Mouse (Mus musculus): Measurements from ENCODE around the gene Ms4a5. TPM values are rescaled to one million over a fixed set of nuclear protein-coding genes. Genes with fewer than 3 reads are reported as not detected.
A peak's percentile ranks its signal among the peaks of the same experiment; 100 is the strongest.
"Not testable (repeated sequence)": the region's sequence is repeated elsewhere in the genome, so short reads cannot be mapped to it uniquely, and the experiment has no call there.

The Ms4a5 gene
- polyA plus RNA-seq, 1 experiment from 2014 or later: not detected

- no peak for ATAC-seq (replicated peaks; ENCODE audit: insufficient number of reproducible peaks, low FRiP score, low TSS enrichment, low read depth)
- Histone ChIP-seq H3K27me3 (ENCODE audit: control insufficient read depth, insufficient read depth, low read length) (no peaks in the 10 kb centered on the region), H3K4me1 (ENCODE audit: control insufficient read depth, insufficient read depth, low read length) (no peaks in the 10 kb centered on the region), H3K9ac (replicated peaks; ENCODE audit: low read length) (peak overlapping the region; percentile 37), H3K36me3 (replicated peaks; ENCODE audit: control insufficient read depth, insufficient read depth, low read depth, low read length) (no peaks in the 10 kb centered on the region), H3K9me3 (replicated peaks; ENCODE audit: control insufficient read depth, low read length) (no peaks in the 10 kb centered on the region), H3K4me3 (ENCODE audit: low read depth, low read length) (peak overlapping the region; percentile 17; the same call in 1 of the 2 replicates), H3K4me2 (ENCODE audit: low read depth, low read length) (peak overlapping the region; percentile 42), H3K27ac (replicated peaks; ENCODE audit: low read depth, low read length) (no peak overlapping the region)
- WGBS: 15% methylated on average over 12 of the region's 12 CpGs
- peak; percentile 11 for DNase-seq (ENCODE audit: low spot score)
These were observed 9.3 kb upstream of the Ms4a5 start for GRCm38 (mm10) chr19:11292990-11293389.

- H3K27me3 ChIP-seq (ENCODE audit: control insufficient read depth, insufficient read depth, low read length): no peaks in the 10 kb centered on the region
- H3K4me1 ChIP-seq (ENCODE audit: control insufficient read depth, insufficient read depth, low read length): no peaks in the 10 kb centered on the region
- no peak overlapping the region for H3K4me2 ChIP-seq (ENCODE audit: low read depth, low read length)
- H3K9me3 ChIP-seq (replicated peaks; ENCODE audit: control insufficient read depth, low read length): no peaks in the 10 kb centered on the region
- no peak overlapping the region for H3K27ac ChIP-seq (replicated peaks; ENCODE audit: low read depth, low read length)
- H3K36me3 ChIP-seq (replicated peaks; ENCODE audit: control insufficient read depth, insufficient read depth, low read depth, low read length): no peaks in the 10 kb centered on the region
- no peak for DNase-seq (ENCODE audit: low spot score)
- H3K4me3 ChIP-seq (ENCODE audit: low read depth, low read length): no peak overlapping the region
- H3K9ac ChIP-seq (replicated peaks; ENCODE audit: low read length): no peak overlapping the region
- ATAC-seq (replicated peaks; ENCODE audit: insufficient number of reproducible peaks, low FRiP score, low TSS enrichment, low read depth): no peak
- WGBS: 90% methylated on average over 3 of the region's 3 CpGs
These were observed 3.5 kb downstream of the Ms4a5 start for GRCm38 (mm10) chr19:11280223-11280622.

GRCm38 (mm10) chr19:11276431-11276830 is 7.2 kb downstream of the Ms4a5 start:
- H3K27me3 ChIP-seq (ENCODE audit: control insufficient read depth, insufficient read depth, low read length): no peaks in the 10 kb centered on the region
- ATAC-seq (replicated peaks; ENCODE audit: insufficient number of reproducible peaks, low FRiP score, low TSS enrichment, low read depth) (no peak), DNase-seq (ENCODE audit: low spot score) (no peak)
- no peak overlapping the region for H3K27ac ChIP-seq (replicated peaks; ENCODE audit: low read depth, low read length)
- no peaks in the 10 kb centered on the region for H3K36me3 ChIP-seq (replicated peaks; ENCODE audit: control insufficient read depth, insufficient read depth, low read depth, low read length)
- 73% methylated on average over 5 of the region's 5 CpGs for WGBS
- no peaks in the 10 kb centered on the region for H3K4me1 ChIP-seq (ENCODE audit: control insufficient read depth, insufficient read depth, low read length)
- H3K9ac ChIP-seq (replicated peaks; ENCODE audit: low read length): no peak overlapping the region
- H3K4me3 ChIP-seq (ENCODE audit: low read depth, low read length): no peak overlapping the region
- H3K4me2 ChIP-seq (ENCODE audit: low read depth, low read length): no peak overlapping the region
- H3K9me3 ChIP-seq (replicated peaks; ENCODE audit: control insufficient read depth, low read length): no peaks in the 10 kb centered on the region

GRCm38 (mm10) chr19:11266956-11267355 is 16.7 kb downstream of the Ms4a5 start:
- no peak overlapping the region for H3K4me2 ChIP-seq (ENCODE audit: low read depth, low read length)
- ATAC-seq (replicated peaks; ENCODE audit: insufficient number of reproducible peaks, low FRiP score, low TSS enrichment, low read depth) (no peak), DNase-seq (ENCODE audit: low spot score) (no peak)
- H3K27me3 ChIP-seq (ENCODE audit: control insufficient read depth, insufficient read depth, low read length): no peaks in the 10 kb centered on the region
- no peaks in the 10 kb centered on the region for H3K36me3 ChIP-seq (replicated peaks; ENCODE audit: control insufficient read depth, insufficient read depth, low read depth, low read length)
- no peaks in the 10 kb centered on the region for H3K4me1 ChIP-seq (ENCODE audit: control insufficient read depth, insufficient read depth, low read length)
- H3K27ac ChIP-seq (replicated peaks; ENCODE audit: low read depth, low read length): no peak overlapping the region
- 78% methylated on average over 4 of the region's 4 CpGs for WGBS
- H3K9me3 ChIP-seq (replicated peaks; ENCODE audit: control insufficient read depth, low read length): no peaks in the 10 kb centered on the region
- H3K9ac ChIP-seq (replicated peaks; ENCODE audit: low read length): no peak overlapping the region
- no peak overlapping the region for H3K4me3 ChIP-seq (ENCODE audit: low read depth, low read length)

- H3K4me1 ChIP-seq (ENCODE audit: control insufficient read depth, insufficient read depth, low read length): no peaks in the 10 kb centered on the region
- no peaks in the 10 kb centered on the region for H3K36me3 ChIP-seq (replicated peaks; ENCODE audit: control insufficient read depth, insufficient read depth, low read depth, low read length)
- no peak for ATAC-seq (replicated peaks; ENCODE audit: insufficient number of reproducible peaks, low FRiP score, low TSS enrichment, low read depth)
- no peaks in the 10 kb centered on the region for H3K9me3 ChIP-seq (replicated peaks; ENCODE audit: control insufficient read depth, low read length)
- H3K4me2 ChIP-seq (ENCODE audit: low read depth, low read length): no peak within 1 kb of the TSS
- DNase-seq (ENCODE audit: low spot score): no peak
- H3K27ac ChIP-seq (replicated peaks; ENCODE audit: low read depth, low read length): no peak within 1 kb of the TSS
- no peak within 1 kb of the TSS for H3K9ac ChIP-seq (replicated peaks; ENCODE audit: low read length)
- WGBS: 85% methylated on average over 8 of the region's 8 CpGs
- no peak within 1 kb of the TSS for H3K4me3 ChIP-seq (ENCODE audit: low read depth, low read length)
- no peaks in the 10 kb centered on the region for H3K27me3 ChIP-seq (ENCODE audit: control insufficient read depth, insufficient read depth, low read length)
These were observed 17.4 kb downstream of the Ms4a5 start, which contains the start of gene Ms4a1 for GRCm38 (mm10) chr19:11266052-11266845. Gene Ms4a1, minus strand, starts transcription at chr19:11266241.

GRCm38 (mm10) chr19:11264602-11265185 is 19.0 kb downstream of the Ms4a5 start:
- Histone ChIP-seq H3K36me3 (replicated peaks; ENCODE audit: control insufficient read depth, insufficient read depth, low read depth, low read length) (no peaks in the 10 kb centered on the region), H3K4me2 (ENCODE audit: low read depth, low read length) (no peak overlapping the region), H3K9me3 (replicated peaks; ENCODE audit: control insufficient read depth, low read length) (no peaks in the 10 kb centered on the region), H3K9ac (replicated peaks; ENCODE audit: low read length) (no peak overlapping the region), H3K27me3 (ENCODE audit: control insufficient read depth, insufficient read depth, low read length) (no peaks in the 10 kb centered on the region), H3K4me1 (ENCODE audit: control insufficient read depth, insufficient read depth, low read length) (no peaks in the 10 kb centered on the region), H3K27ac (replicated peaks; ENCODE audit: low read depth, low read length) (no peak overlapping the region), H3K4me3 (ENCODE audit: low read depth, low read length) (no peak overlapping the region)
- DNase-seq (ENCODE audit: low spot score) (no peak), ATAC-seq (replicated peaks; ENCODE audit: insufficient number of reproducible peaks, low FRiP score, low TSS enrichment, low read depth) (no peak)
- WGBS: 83% methylated on average over 9 of the region's 9 CpGs

GRCm38 (mm10) chr19:11263549-11263948 is 20.1 kb downstream of the Ms4a5 start:
- DNase-seq (ENCODE audit: low spot score) (no peak), ATAC-seq (replicated peaks; ENCODE audit: insufficient number of reproducible peaks, low FRiP score, low TSS enrichment, low read depth) (no peak)
- H3K4me3 ChIP-seq (ENCODE audit: low read depth, low read length): no peak overlapping the region
- H3K27me3 ChIP-seq (ENCODE audit: control insufficient read depth, insufficient read depth, low read length): no peaks in the 10 kb centered on the region
- H3K4me2 ChIP-seq (ENCODE audit: low read depth, low read length): no peak overlapping the region
- no peaks in the 10 kb centered on the region for H3K4me1 ChIP-seq (ENCODE audit: control insufficient read depth, insufficient read depth, low read length)
- no peak overlapping the region for H3K9ac ChIP-seq (replicated peaks; ENCODE audit: low read length)
- WGBS: 71% methylated on average over 3 of the region's 3 CpGs
- H3K9me3 ChIP-seq (replicated peaks; ENCODE audit: control insufficient read depth, low read length): no peaks in the 10 kb centered on the region
- no peaks in the 10 kb centered on the region for H3K36me3 ChIP-seq (replicated peaks; ENCODE audit: control insufficient read depth, insufficient read depth, low read depth, low read length)
- H3K27ac ChIP-seq (replicated peaks; ENCODE audit: low read depth, low read length): no peak overlapping the region

- not testable (repeated sequence) for H3K4me3 ChIP-seq (ENCODE audit: low read depth, low read length); H3K27ac ChIP-seq (replicated peaks; ENCODE audit: low read depth, low read length); H3K9me3 ChIP-seq (replicated peaks; ENCODE audit: control insufficient read depth, low read length); H3K36me3 ChIP-seq (replicated peaks; ENCODE audit: control insufficient read depth, insufficient read depth, low read depth, low read length); ATAC-seq (replicated peaks; ENCODE audit: insufficient number of reproducible peaks, low FRiP score, low TSS enrichment, low read depth); H3K4me2 ChIP-seq (ENCODE audit: low read depth, low read length); DNase-seq (ENCODE audit: low spot score); H3K9ac ChIP-seq (replicated peaks; ENCODE audit: low read length); H3K27me3 ChIP-seq (ENCODE audit: control insufficient read depth, insufficient read depth, low read length); H3K4me1 ChIP-seq (ENCODE audit: control insufficient read depth, insufficient read depth, low read length)
- 79% methylated on average over 4 of the region's 4 CpGs for WGBS
These were observed 20.7 kb downstream of the Ms4a5 start for GRCm38 (mm10) chr19:11262932-11263331.
